Mouse (Mus musculus) ES-E14 (cell line): ENCODE measurements at regions not wholly inside any gene's neighbourhood (a gene's known extent, or its start where the extent isn't known, plus 50 kb on each side); places are given as distances from the start of the nearest gene placed in this dataset.

Experiments used
- DNase-seq: peaks from one replicate; pipeline ENCODE4 v3.0.0-alpha.2; 2013; ENCODE audit warnings: low read depth, low spot score
- H3K27ac ChIP-seq: 2 replicates; pipeline ENCODE4 v1.5.1; 2012; ENCODE audit warnings: low read depth, mild to moderate bottlenecking, low read length, moderate library complexity, mixed read lengths; ENCODE audit not compliant: poor library complexity, insufficient read depth, severe bottlenecking
- H3K36me3 ChIP-seq: 2 replicates; pipeline ENCODE4 v1.6.1; 2012; ENCODE audit warnings: mild to moderate bottlenecking, low read length, moderate library complexity, mixed read lengths; ENCODE audit not compliant: control insufficient read depth, poor library complexity, insufficient read depth, severe bottlenecking
- H3K4me1 ChIP-seq, 2 experiments: fragments of 150-350 bp in 1 of 2; sonication (generic) in 1 of 2; 2 replicates each; pipeline ENCODE4 v1.6.1; 2012; ENCODE audit warnings: low read length in 2 of 2, mild to moderate bottlenecking in 1 of 2, mixed read lengths in 1 of 2; ENCODE audit not compliant: control insufficient read depth in 2 of 2, insufficient read depth in 2 of 2, poor library complexity in 1 of 2
- H3K4me3 ChIP-seq, 2 experiments: fragments of 150-350 bp in 1 of 2; sonication (generic) in 1 of 2; 2 replicates each; pipeline ENCODE4 v1.5.1; 2012; ENCODE audit warnings: low read length in 2 of 2, low read depth in 1 of 2, mild to moderate bottlenecking in 1 of 2, mixed read lengths in 1 of 2; ENCODE audit not compliant: insufficient read depth in 1 of 2, poor library complexity in 1 of 2, severe bottlenecking in 1 of 2
- H3K9ac ChIP-seq: 2 replicates; pipeline ENCODE4 v1.6.1; 2012; ENCODE audit warnings: low read depth, mild to moderate bottlenecking, low read length, mixed read lengths; ENCODE audit not compliant: poor library complexity, insufficient read depth, severe bottlenecking
- H3K9me3 ChIP-seq: fragments of 150-350 bp; sonication (generic); 2 replicates; pipeline ENCODE4 v1.6.1; 2012; ENCODE audit warnings: low read depth, mild to moderate bottlenecking, low read length; ENCODE audit not compliant: control insufficient read depth, insufficient read depth
- CHD2 ChIP-seq: IDR thresholded peaks from 2 replicates; pipeline ENCODE4 v1.6.1; 2014; ENCODE audit warnings: mild to moderate bottlenecking, low read depth, low read length, inconsistent platforms
- HCFC1 ChIP-seq: IDR thresholded peaks from 2 replicates; pipeline ENCODE4 v1.6.1; 2012; ENCODE audit warnings: low read length, inconsistent platforms, borderline replicate concordance; ENCODE audit not compliant: insufficient read depth
- MAFK ChIP-seq: IDR thresholded peaks from 2 replicates; pipeline ENCODE4 v1.6.1; 2014; ENCODE audit warnings: mild to moderate bottlenecking, low read depth, low read length, inconsistent platforms; ENCODE audit not compliant: insufficient read depth
- ZC3H11A ChIP-seq: IDR thresholded peaks from 2 replicates; pipeline ENCODE4 v1.6.1; 2012; ENCODE audit warnings: low read depth, mild to moderate bottlenecking, inconsistent platforms, low read length, borderline replicate concordance
- ZNF384 ChIP-seq: IDR thresholded peaks from 2 replicates; pipeline ENCODE4 v1.6.1; 2012; ENCODE audit warnings: low read depth, low read length, inconsistent platforms
- in situ Hi-C, 2 experiments: fragments of 600-800 bp; cut with MboI; formaldehyde crosslinking; loops; one replicate each; pipeline ENCODE4 v1.15.1; 2025; ENCODE audit warnings: low sequenced_read_pairs in 2 of 2, inconsistent platforms in 1 of 2; ENCODE audit not compliant: unreplicated experiment in 2 of 2

GRCm38 (mm10) chr8:46908186-46908585 is 78.5 kb upstream of the Enpp6 start:
- Histone ChIP-seq H3K4me3 (no peak overlapping the region), H3K4me1 (peaks cover 0 to 2% of the 10 kb centered on the region in 2 experiments; a peak in 1 of 4 replicates), H3K36me3 (no peaks in the 10 kb centered on the region), H3K9ac (no peak overlapping the region), H3K27ac (no peak overlapping the region), H3K9me3 (no peaks in the 10 kb centered on the region)
- TF ChIP-seq CHD2 (no peak), ZNF384 (no peak), MAFK (no peak), ZC3H11A (no peak), HCFC1 (no peak)
- no peak for DNase-seq
- in situ Hi-C loops = no loop called here

GRCm38 (mm10) chr8:46913956-46914355 is 72.7 kb upstream of the Enpp6 start:
- Histone ChIP-seq H3K9me3 (no peaks in the 10 kb centered on the region), H3K4me1 (no peaks in the 10 kb centered on the region), H3K27ac (no peak overlapping the region), H3K9ac (no peak overlapping the region), H3K36me3 (no peaks in the 10 kb centered on the region), H3K4me3 (no peak overlapping the region)
- TF ChIP-seq MAFK (no peak), ZC3H11A (no peak), HCFC1 (no peak), CHD2 (no peak), ZNF384 (no peak)
- DNase-seq = no peak
- in situ Hi-C loops = no loop called here

GRCm38 (mm10) chr8:46920071-46920470 is 66.6 kb upstream of the Enpp6 start:
- Histone ChIP-seq H3K9me3 (no peaks in the 10 kb centered on the region), H3K4me1 (no peaks in the 10 kb centered on the region), H3K4me3 (no peak overlapping the region), H3K27ac (no peak overlapping the region), H3K9ac (no peak overlapping the region), H3K36me3 (no peaks in the 10 kb centered on the region)
- in situ Hi-C loops = no loop called here
- TF ChIP-seq ZNF384 (no peak), HCFC1 (no peak), MAFK (no peak), CHD2 (no peak), ZC3H11A (no peak)
- DNase-seq = no peak

- Histone ChIP-seq H3K27ac (no peak overlapping the region), H3K9ac (no peak overlapping the region), H3K4me1 (no peaks in the 10 kb centered on the region), H3K36me3 (no peaks in the 10 kb centered on the region), H3K9me3 (no peaks in the 10 kb centered on the region), H3K4me3 (no peak overlapping the region)
- in situ Hi-C loops = no loop called here
- TF ChIP-seq ZC3H11A = no peak
- no peak for TF ChIP-seq ZNF384
- TF ChIP-seq HCFC1 = no peak
- TF ChIP-seq MAFK = no peak
- TF ChIP-seq CHD2 = no peak
- DNase-seq = no peak
Measured at GRCm38 (mm10) chr8:46921075-46921474, 65.6 kb upstream of the Enpp6 start.

- no peak for DNase-seq
- Histone ChIP-seq H3K27ac (no peak overlapping the region), H3K9ac (no peak overlapping the region), H3K4me3 (no peak overlapping the region), H3K4me1 (no peaks in the 10 kb centered on the region), H3K9me3 (no peaks in the 10 kb centered on the region), H3K36me3 (no peaks in the 10 kb centered on the region)
- in situ Hi-C loops = no loop called here
- TF ChIP-seq HCFC1 (no peak), CHD2 (no peak), ZNF384 (no peak)
Measured at GRCm38 (mm10) chr8:46921585-46921984, 65.1 kb upstream of the Enpp6 start.
